Mouse (Mus musculus): ENCODE results near the gene Prkd1. TPM values are rescaled to one million over a fixed set of nuclear protein-coding genes. Genes with fewer than 3 reads are reported as not detected.

The Prkd1 gene
- polyA plus RNA-seq, 1 experiment from 2014 or later, result 4.4 TPM

DNA sequence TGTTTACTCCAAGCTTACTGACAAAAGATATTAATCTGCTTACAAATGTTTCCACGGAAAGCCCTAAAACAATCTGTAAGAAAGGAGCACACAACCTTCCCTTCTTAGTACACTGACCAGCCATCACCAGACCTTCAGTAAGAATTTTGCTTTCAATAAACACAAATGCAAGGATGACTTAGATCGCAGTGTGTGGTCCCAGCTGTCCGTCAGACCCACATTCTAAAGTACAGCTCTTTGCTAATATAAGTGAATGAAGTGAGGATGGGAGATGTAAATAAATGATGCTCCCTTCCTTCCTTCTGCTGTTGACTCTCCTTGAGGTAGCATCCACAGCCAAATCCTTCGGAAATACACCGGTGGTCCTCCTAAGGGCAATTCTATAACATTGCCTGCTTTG lies 108.1 kb downstream of the Prkd1 start:
- H3K36me3 ChIP-seq (ENCODE audit: control insufficient read depth, insufficient read depth, low read length), result no peaks in the 10 kb centered on the region
- H3K4me3 ChIP-seq (replicated peaks; ENCODE audit: low read length), result no peak overlapping the region
- H3K4me2 ChIP-seq (ENCODE audit: low read depth, low read length), result no peak overlapping the region
- no peak overlapping the region for H3K9ac ChIP-seq (ENCODE audit: low read length)
- 58% methylated on average over 5 of the region's 5 CpGs for WGBS
- no peak overlapping the region for H3K27ac ChIP-seq (ENCODE audit: low read length)
- no peaks in the 10 kb centered on the region for H3K9me3 ChIP-seq (replicated peaks; ENCODE audit: control insufficient read depth, low read length)
- 0 out of 2 replicates have a peak, but pooled peaks cover 4% of the 10 kb centered on the region for H3K4me1 ChIP-seq (ENCODE audit: control insufficient read depth, insufficient read depth, low read length)
- ATAC-seq (ENCODE audit: insufficient read depth, low FRiP score), result no peak
- H3K27me3 ChIP-seq (ENCODE audit: control insufficient read depth, insufficient read depth, low read length), result no peaks in the 10 kb centered on the region

DNA sequence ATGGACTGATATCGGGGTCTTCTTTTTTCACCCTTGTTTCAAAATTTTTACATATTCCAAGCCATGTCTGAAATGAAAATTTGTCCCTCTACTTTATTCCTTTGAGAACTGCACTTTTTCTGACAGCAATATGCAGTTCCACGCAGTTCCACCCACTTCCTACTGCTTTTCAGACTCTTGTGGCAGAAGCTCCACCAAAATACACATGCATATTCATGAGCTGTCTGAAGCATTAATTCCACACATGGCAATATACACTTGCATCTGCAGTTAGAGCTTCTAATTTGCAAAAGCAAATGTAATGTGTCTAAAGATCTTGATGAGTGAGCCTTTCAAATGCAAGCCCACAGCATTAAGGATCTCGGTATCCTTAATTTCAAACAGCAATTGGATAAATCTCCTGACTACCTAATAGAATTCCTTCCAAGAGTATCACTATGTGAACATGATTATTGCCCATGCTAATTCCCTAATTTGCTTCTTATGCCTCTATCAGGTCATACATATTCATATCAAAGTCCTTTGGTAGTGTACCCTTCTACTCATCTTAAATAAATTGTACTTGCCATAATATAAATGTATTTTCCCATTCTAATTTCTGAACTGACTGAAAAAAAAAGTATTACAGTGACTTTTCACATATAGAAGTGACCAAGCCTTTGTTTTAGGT lies 110.5 kb downstream of the Prkd1 start:
- ATAC-seq (ENCODE audit: insufficient read depth, low FRiP score), result no peak
- Histone ChIP-seq H3K4me3 (replicated peaks; ENCODE audit: low read length) (no peak overlapping the region), H3K27ac (ENCODE audit: low read length) (no peak overlapping the region), H3K9me3 (replicated peaks; ENCODE audit: control insufficient read depth, low read length) (no peaks in the 10 kb centered on the region), H3K36me3 (ENCODE audit: control insufficient read depth, insufficient read depth, low read length) (no peaks in the 10 kb centered on the region), H3K4me1 (ENCODE audit: control insufficient read depth, insufficient read depth, low read length) (no peaks in the 10 kb centered on the region), H3K9ac (ENCODE audit: low read length) (no peak overlapping the region), H3K4me2 (ENCODE audit: low read depth, low read length) (no peak overlapping the region), H3K27me3 (ENCODE audit: control insufficient read depth, insufficient read depth, low read length) (no peaks in the 10 kb centered on the region)
- WGBS, result 93% methylated on average over 3 of the region's 3 CpGs

DNA sequence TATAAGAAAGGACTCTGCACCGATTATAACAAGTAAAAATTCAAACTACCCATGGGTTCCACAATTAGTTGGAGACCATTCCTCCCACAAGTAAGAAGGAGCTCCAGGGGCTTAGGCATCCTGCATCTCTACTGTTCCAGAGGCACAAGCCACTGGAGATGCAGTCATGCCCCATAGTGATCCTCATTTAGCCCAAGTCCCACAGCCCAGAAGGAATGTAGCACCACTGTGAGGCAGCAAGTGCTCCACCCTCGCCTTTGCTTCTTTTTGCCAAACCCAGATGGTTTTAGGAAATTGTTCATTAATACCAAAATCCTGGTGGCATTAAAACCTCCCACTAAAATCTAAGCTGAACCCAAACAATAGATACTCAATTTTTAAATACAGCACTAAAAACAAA lies 111.1 kb downstream of the Prkd1 start:
- Histone ChIP-seq H3K4me1 (ENCODE audit: control insufficient read depth, insufficient read depth, low read length) (no peaks in the 10 kb centered on the region), H3K4me2 (ENCODE audit: low read depth, low read length) (no peak overlapping the region), H3K4me3 (replicated peaks; ENCODE audit: low read length) (no peak overlapping the region), H3K36me3 (ENCODE audit: control insufficient read depth, insufficient read depth, low read length) (no peaks in the 10 kb centered on the region), H3K9me3 (replicated peaks; ENCODE audit: control insufficient read depth, low read length) (no peaks in the 10 kb centered on the region), H3K27me3 (ENCODE audit: control insufficient read depth, insufficient read depth, low read length) (no peaks in the 10 kb centered on the region), H3K27ac (ENCODE audit: low read length) (no peak overlapping the region), H3K9ac (ENCODE audit: low read length) (no peak overlapping the region)
- no peak for ATAC-seq (ENCODE audit: insufficient read depth, low FRiP score)
- 76% methylated on average over 2 of the region's 2 CpGs for WGBS

DNA sequence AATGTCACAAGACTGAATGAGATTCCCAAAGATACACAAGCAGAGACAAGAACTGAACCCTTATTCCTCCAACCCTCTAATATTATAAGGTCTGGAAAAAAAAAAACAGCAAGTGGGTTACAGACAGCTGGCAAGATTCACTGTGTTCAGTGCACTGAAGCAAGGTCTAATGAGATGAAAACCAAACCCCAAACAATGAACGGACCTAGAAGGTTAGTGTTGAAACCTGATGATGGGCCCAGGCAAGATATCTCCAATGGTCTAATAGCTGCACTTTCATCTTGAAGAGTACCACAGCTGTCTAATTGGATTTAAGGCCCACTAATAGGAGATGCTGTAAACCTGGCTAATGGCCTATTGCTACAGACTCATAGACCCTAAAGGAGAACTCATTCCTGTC lies 111.9 kb downstream of the Prkd1 start:
- WGBS, result 50% methylated on average over 1 of the region's 1 CpGs
- H3K27me3 ChIP-seq (ENCODE audit: control insufficient read depth, insufficient read depth, low read length), result no peaks in the 10 kb centered on the region
- no peak for ATAC-seq (ENCODE audit: insufficient read depth, low FRiP score)
- no peaks in the 10 kb centered on the region for H3K9me3 ChIP-seq (replicated peaks; ENCODE audit: control insufficient read depth, low read length)
- H3K9ac ChIP-seq (ENCODE audit: low read length), result no peak overlapping the region
- no peaks in the 10 kb centered on the region for H3K36me3 ChIP-seq (ENCODE audit: control insufficient read depth, insufficient read depth, low read length)
- no peak overlapping the region for H3K27ac ChIP-seq (ENCODE audit: low read length)
- H3K4me1 ChIP-seq (ENCODE audit: control insufficient read depth, insufficient read depth, low read length), result no peaks in the 10 kb centered on the region
- H3K4me3 ChIP-seq (replicated peaks; ENCODE audit: low read length), result no peak overlapping the region
- no peak overlapping the region for H3K4me2 ChIP-seq (ENCODE audit: low read depth, low read length)

DNA sequence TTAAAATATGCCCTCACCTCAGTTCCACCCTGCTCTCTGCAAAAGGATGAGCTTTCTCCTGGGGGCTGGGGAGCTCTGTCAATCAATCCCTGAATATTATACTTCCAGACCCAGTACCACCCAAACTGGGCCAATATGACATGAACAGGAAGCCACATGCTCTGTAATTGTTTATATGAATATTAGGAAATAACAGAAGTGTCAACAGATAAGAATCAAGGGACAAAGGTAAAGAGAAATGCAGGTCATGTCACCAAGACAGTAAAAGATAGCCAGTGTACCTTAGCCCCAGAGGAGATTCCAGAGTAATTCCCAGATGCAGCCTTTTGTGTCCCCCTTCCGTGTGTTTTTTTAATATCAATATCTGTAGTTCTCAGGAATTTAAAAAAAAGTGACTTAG lies 120.3 kb downstream of the Prkd1 start:
- Histone ChIP-seq H3K4me3 (replicated peaks; ENCODE audit: low read length) (no peak overlapping the region), H3K27me3 (ENCODE audit: control insufficient read depth, insufficient read depth, low read length) (no peaks in the 10 kb centered on the region), H3K9me3 (replicated peaks; ENCODE audit: control insufficient read depth, low read length) (no peaks in the 10 kb centered on the region), H3K27ac (ENCODE audit: low read length) (no peak overlapping the region), H3K9ac (ENCODE audit: low read length) (no peak overlapping the region), H3K4me2 (ENCODE audit: low read depth, low read length) (no peak overlapping the region), H3K4me1 (ENCODE audit: control insufficient read depth, insufficient read depth, low read length) (no peaks in the 10 kb centered on the region), H3K36me3 (ENCODE audit: control insufficient read depth, insufficient read depth, low read length) (no peaks in the 10 kb centered on the region)
- 74% methylated on average over 1 of the region's 1 CpGs for WGBS
- no peak for ATAC-seq (ENCODE audit: insufficient read depth, low FRiP score)

DNA sequence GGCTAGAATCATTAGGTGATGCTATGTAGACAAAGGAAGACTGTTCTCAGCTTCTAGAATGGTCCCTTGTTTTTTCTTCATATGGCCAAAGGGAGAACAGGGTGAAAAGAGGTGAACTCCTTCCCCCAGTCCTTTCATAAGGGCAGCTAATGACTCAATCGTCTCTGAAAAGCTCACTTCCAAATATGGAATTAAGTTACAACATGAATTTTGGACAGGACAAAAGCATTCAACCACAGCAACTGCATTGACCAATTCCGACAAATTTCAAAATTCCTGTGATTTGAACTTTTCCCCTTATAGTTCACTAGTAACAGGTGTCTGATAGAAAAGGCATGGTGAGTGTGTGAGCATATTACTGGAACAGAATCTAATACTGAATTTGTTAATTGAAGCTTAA lies 124.8 kb downstream of the Prkd1 start:
- WGBS, result 56% methylated on average over 2 of the region's 2 CpGs
- no peak for ATAC-seq (ENCODE audit: insufficient read depth, low FRiP score)
- H3K4me1 ChIP-seq (ENCODE audit: control insufficient read depth, insufficient read depth, low read length), result no peaks in the 10 kb centered on the region
- H3K9ac ChIP-seq (ENCODE audit: low read length), result no peak overlapping the region
- no peaks in the 10 kb centered on the region for H3K36me3 ChIP-seq (ENCODE audit: control insufficient read depth, insufficient read depth, low read length)
- H3K27me3 ChIP-seq (ENCODE audit: control insufficient read depth, insufficient read depth, low read length), result no peaks in the 10 kb centered on the region
- no peaks in the 10 kb centered on the region for H3K9me3 ChIP-seq (replicated peaks; ENCODE audit: control insufficient read depth, low read length)
- no peak overlapping the region for H3K4me3 ChIP-seq (replicated peaks; ENCODE audit: low read length)
- no peak overlapping the region for H3K27ac ChIP-seq (ENCODE audit: low read length)
- H3K4me2 ChIP-seq (ENCODE audit: low read depth, low read length), result no peak overlapping the region

DNA sequence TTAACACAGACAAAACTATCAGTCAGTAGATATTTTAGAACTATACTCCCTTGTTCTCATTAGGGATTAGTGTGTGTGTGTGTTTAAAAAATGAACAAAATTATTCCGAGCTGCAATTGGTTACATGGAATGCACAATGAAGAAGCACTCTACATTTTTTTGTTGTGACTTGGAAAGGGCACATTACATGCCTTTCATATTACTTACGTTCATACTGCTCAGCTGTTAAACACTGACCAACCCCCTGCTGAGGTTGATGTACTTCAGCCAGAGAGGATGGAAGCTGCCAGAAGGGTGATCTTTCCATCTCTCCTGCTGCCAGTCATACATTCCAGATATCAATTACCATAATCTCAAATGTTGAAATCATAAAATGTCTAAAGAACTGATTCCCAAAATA lies 134.4 kb downstream of the Prkd1 start:
- Histone ChIP-seq H3K4me3 (replicated peaks; ENCODE audit: low read length) (no peak overlapping the region), H3K27me3 (ENCODE audit: control insufficient read depth, insufficient read depth, low read length) (no peaks in the 10 kb centered on the region), H3K4me2 (ENCODE audit: low read depth, low read length) (no peak overlapping the region), H3K27ac (ENCODE audit: low read length) (no peak overlapping the region), H3K4me1 (ENCODE audit: control insufficient read depth, insufficient read depth, low read length) (no peaks in the 10 kb centered on the region), H3K9me3 (replicated peaks; ENCODE audit: control insufficient read depth, low read length) (no peaks in the 10 kb centered on the region), H3K9ac (ENCODE audit: low read length) (no peak overlapping the region), H3K36me3 (ENCODE audit: control insufficient read depth, insufficient read depth, low read length) (no peaks in the 10 kb centered on the region)
- WGBS, result 55% methylated on average over 2 of the region's 2 CpGs
- ATAC-seq (ENCODE audit: insufficient read depth, low FRiP score), result no peak

DNA sequence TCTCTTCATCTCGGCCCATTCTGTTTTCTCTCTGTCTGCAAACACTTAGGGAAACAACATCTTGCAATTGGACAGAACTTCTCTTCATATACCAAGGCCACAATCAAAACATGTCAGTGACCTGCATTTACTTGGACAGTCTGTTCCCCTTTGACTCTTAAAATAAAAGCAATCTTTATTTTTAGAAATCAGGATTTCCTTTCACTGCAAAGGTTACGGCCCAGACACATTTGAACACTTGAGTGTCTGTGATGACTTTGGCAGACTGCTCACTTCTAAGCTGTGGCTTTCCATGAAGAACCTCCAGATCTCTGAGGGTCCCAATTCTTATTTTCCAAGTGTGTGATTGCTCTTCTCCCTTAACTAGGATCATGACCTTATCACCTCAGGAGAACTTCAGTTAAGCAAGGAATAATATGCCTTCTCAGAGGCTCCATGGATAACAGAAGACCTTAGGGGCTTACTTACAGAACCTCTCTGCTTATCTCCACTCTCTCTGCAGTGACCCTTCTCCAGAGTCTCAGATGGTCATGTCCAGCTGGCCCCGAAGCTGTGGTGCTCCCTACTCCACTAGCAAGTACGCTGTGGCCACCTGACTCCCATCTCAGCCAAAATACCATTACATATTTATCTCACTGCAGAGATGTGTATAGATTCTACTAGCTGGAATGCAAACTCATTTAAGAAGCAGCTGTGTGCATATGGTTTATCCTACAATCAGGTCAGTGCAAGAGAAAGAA lies 137.2 kb downstream of the Prkd1 start:
- Histone ChIP-seq H3K36me3 (ENCODE audit: control insufficient read depth, insufficient read depth, low read length) (no peaks in the 10 kb centered on the region), H3K4me2 (ENCODE audit: low read depth, low read length) (no peak overlapping the region), H3K9ac (ENCODE audit: low read length) (no peak overlapping the region), H3K9me3 (replicated peaks; ENCODE audit: control insufficient read depth, low read length) (no peaks in the 10 kb centered on the region), H3K4me3 (replicated peaks; ENCODE audit: low read length) (no peak overlapping the region), H3K4me1 (ENCODE audit: control insufficient read depth, insufficient read depth, low read length) (no peaks in the 10 kb centered on the region), H3K27ac (ENCODE audit: low read length) (no peak overlapping the region), H3K27me3 (ENCODE audit: control insufficient read depth, insufficient read depth, low read length) (no peaks in the 10 kb centered on the region)
- 62% methylated on average over 4 of the region's 4 CpGs for WGBS
- no peak for ATAC-seq (ENCODE audit: insufficient read depth, low FRiP score)

DNA sequence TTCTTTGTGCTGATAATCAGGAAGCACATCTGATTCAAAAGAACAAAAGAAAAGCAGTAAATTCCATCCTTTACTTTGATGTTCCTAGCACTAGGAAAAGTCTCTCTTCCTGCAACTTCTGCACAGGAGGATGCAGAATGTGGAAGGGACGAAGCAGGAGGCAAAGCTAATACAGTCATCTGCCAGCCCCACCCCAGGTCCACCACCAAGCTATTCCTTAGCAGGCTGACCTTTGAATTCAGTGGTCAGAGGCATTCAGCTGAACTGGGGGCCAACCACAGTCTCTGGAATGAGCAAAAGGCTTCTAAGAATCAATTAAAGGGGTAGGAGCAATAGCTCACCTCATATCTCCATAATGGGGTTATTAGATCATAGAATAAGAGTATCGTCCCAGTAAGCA lies 140.1 kb downstream of the Prkd1 start:
- H3K9me3 ChIP-seq (replicated peaks; ENCODE audit: control insufficient read depth, low read length), result no peaks in the 10 kb centered on the region

More for the DNA sequence above, 140.1 kb downstream of the Prkd1 start:
- Histone ChIP-seq H3K4me3 (replicated peaks; ENCODE audit: low read length) (no peak overlapping the region), H3K9ac (ENCODE audit: low read length) (no peak overlapping the region), H3K36me3 (ENCODE audit: control insufficient read depth, insufficient read depth, low read length) (no peaks in the 10 kb centered on the region), H3K4me2 (ENCODE audit: low read depth, low read length) (no peak overlapping the region), H3K4me1 (ENCODE audit: control insufficient read depth, insufficient read depth, low read length) (no peaks in the 10 kb centered on the region), H3K27ac (ENCODE audit: low read length) (no peak overlapping the region), H3K27me3 (ENCODE audit: control insufficient read depth, insufficient read depth, low read length) (no peaks in the 10 kb centered on the region)
- 84% methylated on average over 2 of the region's 2 CpGs for WGBS
- no peak for ATAC-seq (ENCODE audit: insufficient read depth, low FRiP score)
